Mouse (Mus musculus) intestine, embryonic 15.5 days (tissue): ENCODE data around the gene Ell2. TPM values are rescaled to one million over a fixed set of nuclear protein-coding genes. Genes with fewer than 3 reads are reported as not detected.
A peak's percentile ranks its signal among the peaks of the same experiment; 100 is the strongest.

Source experiments
- ATAC-seq: fragments of 200-750 bp; cut with Nextera tagmentation; 2 replicates; pipeline ENCODE4 v1.8.0; 2017; ENCODE audit warnings: moderate TSS enrichment, moderate library complexity
- H3K27ac ChIP-seq: fragments of 300-500 bp; sonication (generic); 2 replicates; pipeline ENCODE4 v1.5.1; 2015; ENCODE audit warnings: mild to moderate bottlenecking, inconsistent platforms
- H3K27me3 ChIP-seq: fragments of 300-500 bp; sonication (generic); replicated peaks from 2 replicates; pipeline ENCODE4 v1.6.1; 2015; ENCODE audit warnings: inconsistent platforms
- H3K36me3 ChIP-seq: fragments of 300-500 bp; sonication (generic); 2 replicates; pipeline ENCODE4 v1.6.1; 2015; ENCODE audit warnings: inconsistent platforms
- H3K4me1 ChIP-seq: fragments of 300-500 bp; sonication (generic); replicated peaks from 2 replicates; pipeline ENCODE4 v1.6.1; 2015; ENCODE audit warnings: inconsistent platforms
- H3K4me2 ChIP-seq: fragments of 300-500 bp; sonication (generic); replicated peaks from 2 replicates; pipeline ENCODE4 v1.6.1; 2015; ENCODE audit warnings: mild to moderate bottlenecking, inconsistent platforms
- H3K4me3 ChIP-seq: fragments of 300-500 bp; sonication (generic); replicated peaks from 2 replicates; pipeline ENCODE4 v1.5.1; 2015; ENCODE audit warnings: inconsistent platforms
- H3K9ac ChIP-seq: fragments of 300-500 bp; sonication (generic); 2 replicates; pipeline ENCODE4 v1.6.1; 2015; ENCODE audit warnings: inconsistent platforms
- H3K9me3 ChIP-seq: fragments of 300-500 bp; sonication (generic); 2 replicates; pipeline ENCODE4 v1.6.1; 2016; ENCODE audit warnings: inconsistent platforms
- WGBS: fragments of 180-500 bp; shearing (Covaris S2); methylation state at CpG from one replicate; pipeline ENCODE4 v1.1.7; 2015; 5-methylcytosine and 5-hydroxymethylcytosine counted together
- polyA plus RNA-seq: library from polyadenylated mRNA; unstranded; fragments of >200 nt; fragmentation: Nextera tagmentation; extraction: Ambion mirVana; gene quantifications from 2 replicates; pipeline ENCODE4 v1.2.1, GENCODE M21; 2015

The Ell2 gene
- polyA plus RNA-seq = 5.7 and 6.3 TPM in 2 replicates

DNA sequence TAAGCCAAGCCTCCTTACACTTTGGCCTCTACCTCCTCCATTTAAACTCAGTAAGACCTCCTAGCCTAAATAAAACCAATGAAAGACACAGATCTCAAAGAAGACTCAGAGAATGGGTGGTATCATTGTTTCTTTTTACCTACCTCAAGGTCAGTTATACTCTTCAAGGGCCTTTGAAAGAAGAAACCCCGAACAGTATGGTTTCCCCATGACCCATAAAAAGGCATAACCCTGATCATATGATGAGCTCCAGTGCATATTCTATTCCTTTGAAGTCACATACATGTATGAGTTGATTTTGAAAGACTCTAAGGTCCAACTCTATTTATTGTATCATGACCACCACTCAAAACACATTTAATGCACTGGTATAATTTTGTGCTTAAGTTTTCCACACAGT is at the start of gene Ell2:
Gene Ell2, plus strand, starts transcription at position 301 of the 400 bp plus-strand sequence.
- H3K27ac ChIP-seq = peak within 1 kb of the TSS; percentile 58
- no peaks in the 10 kb centered on the region for H3K9me3 ChIP-seq
- H3K9ac ChIP-seq = peak within 1 kb of the TSS; percentile 74
- H3K4me1 ChIP-seq = peaks cover 12% of the 10 kb centered on the region; the same call in 1 of the 2 replicates
- H3K27me3 ChIP-seq = no peaks in the 10 kb centered on the region
- no peak for ATAC-seq
- H3K4me2 ChIP-seq = peak within 1 kb of the TSS; percentile 85
- H3K36me3 ChIP-seq = no peaks in the 10 kb centered on the region
- WGBS = 94% methylated on average over 1 of the region's 1 CpGs
- H3K4me3 ChIP-seq = peak within 1 kb of the TSS; percentile 83

DNA sequence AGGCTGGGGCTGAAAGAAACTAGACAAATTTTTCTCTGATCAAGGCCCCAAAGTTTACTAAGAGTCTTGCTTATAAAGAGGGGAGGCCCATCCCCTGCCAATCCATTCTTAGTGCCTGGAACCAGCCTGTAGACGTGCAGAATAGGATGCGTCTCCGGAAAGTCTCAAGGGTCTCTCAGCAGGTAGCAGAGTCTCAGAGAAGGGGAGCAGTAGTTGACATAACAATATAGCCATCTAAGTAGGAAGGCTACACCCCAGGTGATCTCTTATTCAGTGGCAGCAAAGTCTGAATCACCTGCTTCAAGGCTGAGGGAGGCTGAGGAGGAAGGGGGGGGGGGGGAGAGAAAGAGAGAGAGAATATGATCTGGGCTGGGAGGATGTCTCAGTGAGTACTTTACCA is 21.1 kb upstream of the Ell2 start:
- H3K4me3 ChIP-seq = no peak overlapping the region
- ATAC-seq = no peak
- 67% methylated on average over 3 of the region's 3 CpGs for WGBS
- no peak overlapping the region for H3K4me2 ChIP-seq
- no peaks in the 10 kb centered on the region for H3K9me3 ChIP-seq
- H3K27ac ChIP-seq = no peak overlapping the region
- no peaks in the 10 kb centered on the region for H3K36me3 ChIP-seq
- H3K27me3 ChIP-seq = no peaks in the 10 kb centered on the region
- H3K9ac ChIP-seq = no peak overlapping the region
- H3K4me1 ChIP-seq = no peaks in the 10 kb centered on the region

DNA sequence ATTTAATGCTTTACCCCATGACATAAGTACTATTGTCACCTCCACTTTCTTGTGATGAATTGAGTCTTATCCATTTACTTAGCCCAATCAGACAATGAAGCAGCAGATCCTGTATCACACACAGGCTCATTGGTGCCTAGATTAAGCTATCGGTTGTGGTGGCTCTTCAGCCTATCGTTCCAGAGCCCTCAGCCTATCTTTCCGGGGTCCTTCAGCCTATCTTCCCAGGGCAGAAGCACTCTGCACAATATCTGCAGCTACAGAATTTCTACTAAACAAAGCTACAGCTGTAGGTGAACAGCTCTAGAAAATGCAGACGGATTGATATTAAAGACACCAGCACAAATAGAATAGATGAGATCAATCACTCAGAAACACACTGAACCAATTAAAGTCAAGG is 19.6 kb upstream of the Ell2 start:
- Histone ChIP-seq H3K4me3 (no peak overlapping the region), H3K27me3 (no peaks in the 10 kb centered on the region), H3K4me2 (no peak overlapping the region), H3K36me3 (no peaks in the 10 kb centered on the region), H3K4me1 (no peaks in the 10 kb centered on the region), H3K9ac (no peak overlapping the region), H3K27ac (no peak overlapping the region), H3K9me3 (no peaks in the 10 kb centered on the region)
- WGBS = 83% methylated on average over 4 of the region's 4 CpGs
- no peak for ATAC-seq

- H3K27me3 ChIP-seq = no peaks in the 10 kb centered on the region
- ATAC-seq = no peak
These were observed 14.9 kb upstream of the Ell2 start for GRCm38 (mm10) chr13:75691625-75692024.

GRCm38 (mm10) chr13:75693081-75693480 is 13.5 kb upstream of the Ell2 start:
- H3K9me3 ChIP-seq = no peaks in the 10 kb centered on the region

More at GRCm38 (mm10) chr13:75691625-75692024, 14.9 kb upstream of the Ell2 start:
- H3K27ac ChIP-seq = no peak overlapping the region
- H3K9ac ChIP-seq = no peak overlapping the region
- no peaks in the 10 kb centered on the region for H3K36me3 ChIP-seq
- H3K4me2 ChIP-seq = no peak overlapping the region
- no peak overlapping the region for H3K4me3 ChIP-seq
- H3K4me1 ChIP-seq = no peaks in the 10 kb centered on the region
- no peaks in the 10 kb centered on the region for H3K9me3 ChIP-seq

DNA sequence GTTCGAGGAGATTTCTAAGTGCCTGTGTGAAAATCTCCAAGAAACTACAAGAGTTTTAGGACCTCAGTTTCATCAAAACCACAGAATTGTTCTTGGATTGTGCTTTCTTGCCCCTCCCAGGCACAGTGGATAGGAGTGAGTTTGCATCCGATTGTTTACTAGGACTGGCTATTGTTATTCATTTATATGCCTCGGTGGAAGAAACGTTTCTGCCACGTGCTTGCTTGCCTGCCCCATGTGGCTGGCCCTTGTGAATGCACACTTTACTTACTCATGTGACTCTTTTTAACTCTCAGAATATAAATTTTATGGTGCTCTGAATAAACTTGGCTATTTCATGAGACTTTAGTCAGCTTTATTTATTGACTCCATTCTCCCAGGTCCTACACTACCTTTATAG is 3.7 kb upstream of the Ell2 start:
- H3K36me3 ChIP-seq = no peaks in the 10 kb centered on the region
- H3K4me1 ChIP-seq = no peaks in the 10 kb centered on the region
- H3K27me3 ChIP-seq = no peaks in the 10 kb centered on the region
- no peaks in the 10 kb centered on the region for H3K9me3 ChIP-seq
- H3K4me2 ChIP-seq = no peak overlapping the region
- 58% methylated on average over 5 of the region's 5 CpGs for WGBS
- no peak for ATAC-seq
- H3K9ac ChIP-seq = no peak overlapping the region
- no peak overlapping the region for H3K4me3 ChIP-seq
- H3K27ac ChIP-seq = no peak overlapping the region

More at GRCm38 (mm10) chr13:75693081-75693480, 13.5 kb upstream of the Ell2 start:
- no peak for ATAC-seq
- Histone ChIP-seq H3K27me3 (no peaks in the 10 kb centered on the region), H3K4me1 (no peaks in the 10 kb centered on the region), H3K4me2 (no peak overlapping the region), H3K4me3 (no peak overlapping the region), H3K36me3 (no peaks in the 10 kb centered on the region), H3K27ac (no peak overlapping the region), H3K9ac (no peak overlapping the region)

DNA sequence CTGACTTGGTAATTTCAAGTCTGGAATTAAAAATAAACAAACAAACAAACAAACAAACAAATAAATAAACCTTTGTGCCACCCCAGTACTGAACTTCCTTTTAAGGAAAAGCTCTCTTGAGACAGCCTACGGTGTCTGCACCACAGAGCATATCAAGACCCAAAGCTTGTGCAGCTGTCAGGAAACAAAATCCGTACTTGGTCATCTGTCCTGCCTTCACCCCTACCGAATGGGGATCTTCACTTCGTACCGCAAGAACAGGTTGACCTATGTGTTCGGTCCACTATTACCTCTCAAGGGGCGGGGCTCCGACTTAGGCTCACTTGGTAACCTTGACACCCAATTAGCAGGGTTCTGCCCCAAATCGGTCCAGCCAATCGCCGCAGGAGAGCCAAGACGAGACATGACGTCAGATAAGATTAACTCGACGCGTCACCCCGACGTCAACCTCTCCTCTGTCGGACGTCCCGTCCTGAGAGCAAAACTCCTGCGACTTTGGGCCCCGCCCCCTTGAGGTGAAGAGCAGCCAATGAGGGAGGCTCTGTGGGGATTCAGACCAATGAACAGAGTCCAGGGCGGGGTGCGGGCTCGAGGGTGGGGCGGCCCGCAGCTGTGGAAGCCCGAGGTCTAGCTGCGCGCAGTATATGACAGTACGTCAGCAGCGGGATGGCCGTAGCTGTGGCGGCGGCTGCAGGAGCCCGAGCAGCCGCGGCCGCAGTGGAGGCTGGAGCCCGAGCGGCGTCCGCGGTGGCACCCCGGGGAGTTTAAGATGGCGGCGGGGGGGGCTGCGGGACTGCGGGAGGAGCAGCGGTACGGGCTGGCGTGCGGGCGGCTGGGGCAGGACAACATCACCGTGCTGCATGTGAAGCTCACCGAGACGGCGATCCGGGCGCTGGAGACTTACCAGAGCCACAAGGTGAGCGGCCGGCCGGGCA is 592 bp downstream of the Ell2 start:
- peak overlapping the region; percentile 74 for H3K9ac ChIP-seq
- no peaks in the 10 kb centered on the region for H3K36me3 ChIP-seq
- H3K4me2 ChIP-seq = peak overlapping the region; percentile 85
- peak overlapping the region; percentile 83 for H3K4me3 ChIP-seq
- no peaks in the 10 kb centered on the region for H3K27me3 ChIP-seq
- H3K4me1 ChIP-seq = peaks cover 12% of the 10 kb centered on the region; the same call in 1 of the 2 replicates
- H3K27ac ChIP-seq = peak overlapping the region; percentile 58
- H3K9me3 ChIP-seq = no peaks in the 10 kb centered on the region
- ATAC-seq = peak; percentile 100
- WGBS = 6% methylated on average over 64 of the region's 64 CpGs

- under 1% methylated on average over 83 of the region's 83 CpGs for WGBS
- peak overlapping the region; percentile 85 for H3K4me2 ChIP-seq
- H3K36me3 ChIP-seq = no peaks in the 10 kb centered on the region
- H3K4me1 ChIP-seq = peaks cover 12% of the 10 kb centered on the region; the same call in 1 of the 2 replicates
- peak overlapping the region; percentile 58 for H3K27ac ChIP-seq
- peak overlapping the region; percentile 83 for H3K4me3 ChIP-seq
- no peaks in the 10 kb centered on the region for H3K9me3 ChIP-seq
- peak overlapping the region; percentile 74 for H3K9ac ChIP-seq
- H3K27me3 ChIP-seq = no peaks in the 10 kb centered on the region
- ATAC-seq = peak; percentile 83
These were observed 1.5 kb downstream of the Ell2 start for GRCm38 (mm10) chr13:75707821-75708636.

- Histone ChIP-seq H3K27ac (no peak overlapping the region), H3K9me3 (no peaks in the 10 kb centered on the region), H3K36me3 (no peaks in the 10 kb centered on the region), H3K4me2 (peak overlapping the region; percentile 85), H3K4me3 (peak overlapping the region; percentile 83), H3K27me3 (no peaks in the 10 kb centered on the region), H3K9ac (peak overlapping the region; percentile 74), H3K4me1 (peaks cover 12% of the 10 kb centered on the region; the same call in 1 of the 2 replicates)
- peak; percentile 3 for ATAC-seq
- WGBS = 13% methylated on average over 8 of the region's 8 CpGs
These were observed 2.1 kb downstream of the Ell2 start for GRCm38 (mm10) chr13:75708637-75709002.

DNA sequence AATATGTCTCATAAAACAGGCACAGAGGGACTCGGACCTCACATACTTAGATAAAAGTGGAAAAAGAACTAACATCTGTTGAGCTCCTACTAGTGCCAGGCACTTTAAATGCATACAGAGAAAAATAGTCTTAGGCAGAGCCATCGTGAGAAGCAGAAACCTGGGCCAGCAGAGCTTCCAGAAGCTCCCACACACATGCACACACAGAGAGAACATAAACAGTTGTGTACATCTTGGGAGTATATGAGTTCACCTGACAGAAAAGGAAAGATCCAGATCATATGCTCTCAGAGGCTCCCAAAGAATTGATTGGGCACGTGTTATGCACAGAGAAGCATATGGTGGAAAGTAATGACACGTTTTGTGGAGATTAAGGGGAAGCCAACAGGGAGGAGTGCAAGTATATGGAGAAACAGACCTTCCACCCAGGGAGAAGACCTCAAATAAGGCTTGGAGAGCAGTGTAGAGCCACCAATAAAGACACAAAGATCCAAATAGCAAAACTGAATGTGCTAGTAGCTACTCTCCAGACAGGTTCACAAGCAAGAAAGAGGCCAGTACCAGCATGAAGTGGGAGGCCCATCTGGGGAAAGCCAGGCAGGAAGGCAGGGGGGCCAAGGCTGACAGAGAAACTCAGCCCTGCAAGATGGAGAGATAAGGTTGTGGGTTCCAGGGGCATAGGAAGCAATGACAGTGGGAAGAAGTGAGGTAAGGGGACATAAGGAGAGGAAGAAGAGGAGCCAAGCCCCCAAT is 2.6 kb downstream of the Ell2 start:
- peak overlapping the region; percentile 74; the same call in 1 of the 2 replicates for H3K9ac ChIP-seq
- peak overlapping the region; percentile 83; the same call in 1 of the 2 replicates for H3K4me3 ChIP-seq
- peaks cover 12% of the 10 kb centered on the region; the same call in 1 of the 2 replicates for H3K4me1 ChIP-seq
- ATAC-seq = no peak
- 44% methylated on average over 4 of the region's 4 CpGs for WGBS
- no peak overlapping the region for H3K27ac ChIP-seq
- no peaks in the 10 kb centered on the region for H3K36me3 ChIP-seq
- no peaks in the 10 kb centered on the region for H3K27me3 ChIP-seq
- H3K4me2 ChIP-seq = peak overlapping the region; percentile 85
- no peaks in the 10 kb centered on the region for H3K9me3 ChIP-seq

DNA sequence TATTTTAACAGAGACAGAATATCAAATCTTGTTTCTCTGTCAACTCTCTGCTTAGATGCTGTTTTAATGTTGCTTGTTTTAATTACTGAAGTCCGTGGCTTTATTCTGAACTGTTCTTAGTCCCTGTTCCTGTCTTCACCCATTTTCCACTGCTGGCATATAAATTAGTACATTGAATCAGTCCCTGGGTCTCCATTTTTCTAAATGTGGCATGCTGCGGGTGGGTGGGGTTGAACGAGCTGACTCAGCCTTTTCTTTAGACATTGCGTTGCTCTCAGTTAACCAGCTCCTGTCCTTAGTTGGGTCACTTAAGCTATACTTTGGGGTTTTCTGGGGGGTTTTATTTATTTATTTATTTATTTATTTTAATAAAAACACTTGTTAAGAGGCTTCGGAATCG is 3.6 kb downstream of the Ell2 start:
- H3K27ac ChIP-seq = no peak overlapping the region
- H3K4me3 ChIP-seq = no peak overlapping the region
- no peaks in the 10 kb centered on the region for H3K27me3 ChIP-seq
- H3K9me3 ChIP-seq = no peaks in the 10 kb centered on the region
- H3K9ac ChIP-seq = no peak overlapping the region
- no peak for ATAC-seq
- 74% methylated on average over 6 of the region's 6 CpGs for WGBS
- no peaks in the 10 kb centered on the region for H3K36me3 ChIP-seq
- H3K4me2 ChIP-seq = no peak overlapping the region
- peaks cover 12% of the 10 kb centered on the region; the same call in 1 of the 2 replicates for H3K4me1 ChIP-seq
